Mouse (Mus musculus) fibroblast of lung, adult 2 months (primary cell): Measurements from ENCODE around the gene Khsrp.
A peak's percentile ranks its signal among the peaks of the same experiment; 100 is the strongest.

Source experiments
- DNase-seq: peaks from one replicate; pipeline ENCODE4 v3.0.0-alpha.2; 2011; ENCODE audit warnings: low read depth

The Khsrp gene

DNA sequence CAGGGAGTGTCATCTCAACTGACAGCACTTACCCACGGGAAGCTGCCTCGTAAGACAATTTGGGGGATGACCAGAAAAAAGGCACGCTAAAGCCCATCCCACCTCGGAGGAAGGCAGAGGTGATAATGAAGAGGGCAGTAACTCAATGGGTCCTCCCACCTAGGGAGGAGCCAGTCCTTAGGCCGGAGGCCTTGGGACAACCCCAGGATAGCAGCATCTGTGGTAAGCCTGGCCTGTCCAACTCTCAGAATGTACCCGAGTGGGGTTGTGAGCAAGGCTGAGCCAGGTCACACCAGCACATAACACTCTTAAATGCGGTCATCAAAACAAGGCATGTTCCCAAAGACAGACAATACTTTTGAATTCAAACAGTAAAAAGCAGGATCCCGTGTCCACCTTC is 1.6 kb downstream of the Khsrp start:
- no peak for DNase-seq

DNA sequence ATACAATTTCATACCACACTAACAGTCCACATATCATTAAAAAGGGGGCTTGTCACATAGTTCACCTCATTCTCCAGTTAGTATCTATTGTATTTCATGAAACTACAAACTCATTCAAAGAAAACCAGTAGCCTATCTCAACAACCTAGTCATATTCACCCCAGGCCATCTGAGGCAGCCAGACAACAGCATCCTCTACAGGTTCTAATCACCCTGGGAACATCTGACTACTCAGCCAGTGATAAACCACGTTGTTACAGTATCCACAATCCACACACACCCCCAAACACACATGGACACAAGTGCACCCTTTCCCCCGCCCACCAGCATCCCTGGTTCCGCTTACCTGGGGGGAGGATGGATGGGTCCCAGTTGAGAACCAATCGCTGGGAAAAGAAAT is 3.9 kb downstream of the Khsrp start:
- no peak for DNase-seq

DNA sequence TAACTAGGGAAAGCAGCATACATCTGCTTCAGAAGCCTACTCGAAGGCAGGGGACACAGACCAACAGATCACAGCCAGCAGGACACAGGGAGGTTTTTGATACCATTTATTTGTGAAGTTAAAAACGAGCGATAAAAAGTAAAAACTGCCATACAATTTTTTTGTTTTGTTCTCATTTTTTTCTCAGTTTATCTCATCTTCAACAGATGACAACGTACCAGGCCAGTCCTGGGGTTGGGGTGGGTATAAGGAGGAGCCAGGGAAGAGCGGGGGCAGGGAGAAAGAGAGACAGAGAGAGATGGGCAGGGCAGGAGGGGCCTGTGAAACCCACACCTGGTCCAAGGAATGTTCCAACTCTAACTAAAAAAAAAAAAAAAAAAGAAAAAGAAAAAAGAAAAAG is 10.4 kb downstream of the Khsrp start:
- no peak for DNase-seq

DNA sequence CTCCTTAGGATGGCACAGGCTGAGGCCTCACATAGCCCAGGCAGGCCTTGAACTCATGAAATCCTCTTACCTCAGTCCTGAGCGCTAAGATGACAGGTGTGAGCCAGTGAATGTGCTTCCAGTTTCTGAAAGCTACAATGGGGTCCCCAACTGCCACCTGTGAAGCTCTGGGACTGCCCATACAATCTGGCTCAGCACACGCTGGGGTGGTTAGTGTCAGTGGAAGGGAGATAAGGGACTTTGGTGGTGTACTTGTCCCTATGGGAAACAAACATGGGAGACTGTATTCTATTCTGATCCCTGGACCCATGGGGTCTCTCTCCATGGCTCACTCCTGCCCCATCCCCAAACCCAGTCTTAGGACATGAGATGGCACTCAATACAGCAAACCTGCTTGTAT is 11.6 kb downstream of the Khsrp start:
- no peak for DNase-seq

DNA sequence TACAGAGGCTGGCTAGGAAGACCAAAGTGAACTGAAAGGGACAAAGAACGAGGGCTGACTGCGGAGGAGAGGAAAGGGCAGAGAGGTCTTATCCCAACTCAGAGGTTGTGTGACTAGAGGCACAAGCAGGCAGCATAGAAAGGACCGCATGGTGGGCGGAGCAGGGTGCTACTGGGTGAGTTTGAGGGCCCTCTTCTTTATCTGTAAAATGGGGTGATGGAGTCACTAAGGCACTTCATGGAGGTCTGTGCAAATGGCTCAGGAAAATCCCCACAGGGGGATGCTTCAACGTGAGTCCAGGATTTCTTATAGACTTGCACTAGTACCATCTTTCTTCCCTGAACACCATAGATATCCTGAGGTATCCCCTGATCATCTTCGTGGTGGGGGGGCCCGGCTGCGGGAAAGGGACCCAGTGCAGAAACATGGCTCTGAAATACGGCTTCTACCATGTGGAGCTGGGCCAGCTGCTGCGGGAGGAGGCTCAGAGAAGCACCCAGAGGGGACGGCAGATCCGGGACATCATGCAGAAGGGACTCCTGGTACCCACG is 19.0 kb downstream of the Khsrp start:
- no peak for DNase-seq

DNA sequence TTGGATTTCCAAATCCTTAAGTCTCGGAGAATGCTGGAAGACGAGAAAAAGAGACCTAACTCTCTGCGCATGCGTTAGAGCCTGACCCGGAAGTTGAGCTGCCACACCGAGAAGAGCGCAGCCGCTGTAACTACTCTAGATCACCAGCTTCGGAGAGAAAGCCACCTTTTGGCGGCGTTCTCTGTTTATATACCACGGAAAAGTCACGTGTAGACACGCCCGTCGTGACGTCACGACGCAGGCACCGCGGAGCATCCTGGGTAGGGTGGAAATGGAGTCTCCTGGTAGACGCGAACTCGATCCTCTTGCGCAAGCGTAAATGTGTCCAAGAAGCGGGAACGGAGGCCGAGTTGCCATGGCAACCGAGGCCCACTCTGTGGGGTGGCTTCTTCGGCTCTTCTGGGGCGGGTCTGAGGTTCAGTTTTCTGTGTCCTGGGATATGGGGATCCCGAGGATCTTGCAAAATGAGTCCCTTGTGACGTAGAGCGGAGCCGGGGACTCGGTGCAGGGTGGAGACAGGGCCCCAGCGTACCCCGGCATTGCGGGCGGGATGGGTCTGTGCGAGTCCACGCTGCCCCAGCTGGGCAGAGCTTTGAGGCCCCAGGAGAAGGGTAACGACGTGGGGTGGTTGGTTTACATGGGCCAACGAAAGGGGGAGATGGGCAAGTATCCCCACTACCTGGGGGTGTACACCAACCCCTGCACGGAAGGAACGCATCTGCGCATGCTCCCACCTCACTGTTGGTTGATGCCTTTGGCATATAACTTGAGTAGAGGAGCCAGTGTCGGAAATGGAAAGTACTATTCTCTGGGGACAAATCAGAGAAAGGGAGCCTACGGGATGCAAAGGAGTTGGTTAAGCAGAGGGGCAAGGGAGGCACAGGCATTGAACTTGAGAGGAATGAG is 19.8 kb downstream of the Khsrp start, which contains the start of the genes Gtf2f1 and Gm17949:
Gtf2f1 (minus strand) TSS at position 53 of the 906 bp plus-strand sequence.
Gm17949 (plus strand) TSS at position 234 of the 906 bp plus-strand sequence.
- peak; percentile 99 for DNase-seq

DNA sequence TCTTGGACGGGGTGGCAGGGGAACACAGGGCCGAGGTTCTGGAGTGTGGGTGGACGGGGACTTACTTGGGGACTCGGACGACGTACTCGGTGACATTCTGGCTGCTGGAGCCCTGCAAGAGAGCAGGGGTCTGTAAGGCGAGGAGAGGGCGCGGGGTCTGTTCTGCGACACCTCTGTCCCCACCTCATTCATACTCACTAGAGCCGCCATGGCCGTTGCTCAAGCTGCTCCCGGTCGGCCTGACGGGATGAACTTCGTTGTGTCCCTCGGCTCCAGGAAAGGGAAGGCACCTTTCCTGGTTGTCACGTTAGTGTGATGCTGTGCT is 20.4 kb downstream of the Khsrp start:
- DNase-seq = no peak

DNA sequence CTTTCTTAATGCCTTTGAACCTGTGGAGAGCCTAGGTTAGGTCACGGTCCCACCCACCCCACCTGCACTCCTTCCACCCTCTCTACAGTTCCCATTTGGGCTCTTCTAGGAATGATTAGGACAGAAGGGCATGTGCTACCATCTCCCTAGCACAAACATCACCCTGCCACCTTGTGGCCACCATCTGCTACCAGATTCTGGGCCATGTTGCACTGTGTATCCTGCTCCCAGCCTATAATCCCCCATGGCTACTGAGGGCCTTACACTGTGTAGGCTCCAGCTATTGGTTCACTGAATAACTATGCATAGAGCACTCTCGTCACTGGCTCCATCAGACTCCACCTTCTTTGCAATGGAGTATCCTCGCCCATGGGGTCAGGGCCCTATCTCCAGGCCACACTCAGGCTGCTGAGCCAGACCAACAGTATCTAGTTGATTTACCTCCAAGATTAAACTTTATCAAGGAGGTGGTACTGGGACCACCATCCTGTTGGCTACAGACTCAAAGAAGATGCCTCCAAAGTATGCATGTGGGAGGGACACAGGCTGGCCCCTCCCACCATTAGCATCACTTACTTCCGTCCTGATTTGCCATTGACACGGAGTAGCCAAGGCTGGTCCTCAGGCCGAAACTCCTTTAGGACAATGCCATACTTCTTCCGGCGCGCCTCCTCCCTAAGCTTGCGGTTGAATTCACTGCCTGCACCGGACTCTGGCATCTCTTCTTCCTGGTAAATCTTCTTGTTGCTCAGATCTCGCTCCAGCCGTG is 24.0 kb downstream of the Khsrp start:
- no peak for DNase-seq

DNA sequence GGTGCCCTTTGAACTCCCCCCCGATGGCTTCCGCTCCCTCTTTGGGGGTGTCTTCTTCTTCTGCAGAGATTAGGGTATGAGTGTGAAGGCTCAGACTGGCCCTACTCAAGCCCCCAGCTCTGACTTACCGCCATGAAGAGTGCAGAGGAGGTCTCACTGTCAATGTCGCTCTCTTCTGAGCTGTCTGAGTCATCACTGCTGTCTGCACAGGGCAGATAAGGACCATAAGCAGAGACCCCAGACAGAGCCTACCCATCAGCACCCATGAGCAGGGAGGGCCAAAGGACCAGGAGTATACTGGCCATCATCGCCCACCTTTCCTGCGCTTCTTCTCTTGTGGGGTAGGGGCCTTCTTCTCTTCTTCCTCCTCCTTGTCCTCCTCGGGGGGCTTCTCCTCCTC is 27.3 kb downstream of the Khsrp start:
- no peak for DNase-seq

DNA sequence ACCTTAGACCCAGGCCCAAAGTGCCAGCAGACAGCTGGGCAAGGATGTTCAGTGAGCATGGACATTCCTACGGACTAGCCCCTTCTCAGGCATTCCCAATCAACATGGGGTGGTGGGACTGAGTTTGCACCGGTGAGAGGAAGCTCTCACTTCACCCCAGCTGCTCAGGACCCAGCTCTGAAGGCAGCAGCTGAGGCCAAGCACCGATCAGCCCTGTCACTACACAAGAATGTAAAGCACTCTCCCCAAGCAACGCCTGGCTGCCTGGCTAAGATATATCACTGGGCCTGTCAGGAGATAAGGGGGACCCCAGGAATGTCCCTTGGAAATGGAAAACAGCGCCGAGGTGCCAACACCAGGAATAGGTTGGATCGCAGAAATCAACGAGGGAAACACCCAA is 30.1 kb downstream of the Khsrp start:
- no peak for DNase-seq

DNA sequence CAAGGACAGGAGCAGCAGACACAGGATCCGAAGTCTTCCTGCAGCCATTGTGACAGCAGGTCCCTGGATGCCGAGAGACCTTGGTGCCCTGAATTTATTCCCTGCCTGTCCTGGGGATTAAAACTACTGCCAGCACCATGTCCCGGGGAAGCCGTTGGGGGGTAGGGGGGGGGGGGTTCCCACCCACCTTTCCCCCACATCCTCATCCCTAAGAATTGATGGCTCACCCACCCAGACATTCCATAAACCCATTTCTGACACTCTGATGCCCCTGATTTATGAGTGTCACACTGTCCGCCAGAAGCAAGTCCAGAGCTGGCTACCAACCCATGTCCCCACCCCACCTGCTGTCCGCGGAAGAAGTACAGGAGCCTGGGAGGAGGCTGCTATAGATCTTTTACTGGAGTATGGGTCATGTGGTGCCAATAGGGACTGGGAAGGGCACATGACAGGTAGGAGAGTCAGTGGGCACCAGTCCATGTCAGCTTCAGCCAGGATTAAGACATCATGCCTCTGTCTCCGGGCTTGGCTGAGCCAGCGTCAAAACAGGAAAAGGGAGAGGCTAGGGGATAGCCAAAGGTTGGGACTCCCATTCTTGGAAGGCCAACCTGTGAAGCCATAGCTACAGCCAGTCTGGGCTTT is 31.2 kb downstream of the Khsrp start, which contains the start of gene Pspn:
Pspn (minus strand) TSS at position 51 of the 642 bp plus-strand sequence.
- no peak for DNase-seq

DNA sequence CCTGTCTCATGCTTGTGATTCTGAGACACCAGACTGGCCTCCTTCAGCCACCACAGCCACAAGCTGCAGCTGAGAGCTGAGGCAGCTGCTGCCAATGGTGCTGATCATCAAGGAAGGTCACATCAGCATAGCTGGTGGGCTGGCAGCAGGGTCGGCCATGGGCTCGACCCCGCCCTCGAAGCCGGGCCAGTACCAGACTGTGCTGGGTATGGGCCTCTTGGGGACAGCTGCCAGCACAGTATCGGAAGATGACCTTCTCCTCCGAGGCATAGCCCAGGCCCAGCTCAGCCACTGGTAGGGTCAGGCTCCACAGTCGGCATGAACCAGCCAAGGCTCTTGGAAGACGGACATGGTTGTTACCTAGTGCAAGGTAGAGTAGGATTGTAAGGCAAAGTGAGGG is 31.9 kb downstream of the Khsrp start:
- no peak for DNase-seq

DNA sequence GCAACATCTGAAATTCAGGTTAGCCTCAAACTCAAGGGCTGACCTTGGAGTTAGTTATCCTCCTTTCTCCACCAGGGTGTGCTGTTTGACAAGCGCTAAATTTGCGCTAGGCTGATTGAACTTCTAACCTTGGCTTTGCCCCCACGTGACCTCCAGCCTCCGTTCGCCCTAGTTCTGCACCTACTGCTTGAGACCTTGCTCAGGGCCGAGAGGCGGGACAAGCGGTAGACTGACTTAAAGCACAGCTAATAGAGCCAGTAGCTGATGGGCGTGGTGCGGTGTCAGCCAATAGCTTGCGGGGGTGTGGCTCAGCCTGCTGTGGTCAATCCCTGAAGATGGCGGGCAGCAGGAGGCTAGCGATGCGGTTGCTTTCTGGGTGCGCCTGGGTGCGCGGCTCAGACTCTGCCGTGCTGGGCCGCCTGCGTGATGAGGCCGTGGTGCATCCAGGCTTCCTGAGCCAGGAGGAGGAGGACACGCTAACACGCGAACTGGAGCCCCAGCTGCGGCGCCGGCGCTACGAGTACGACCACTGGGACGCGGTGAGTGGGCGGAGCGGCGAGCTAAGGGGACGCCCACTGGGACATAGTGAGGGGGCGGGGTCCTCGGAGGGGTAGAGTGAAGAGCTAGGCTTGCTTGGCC is 34.2 kb downstream of the Khsrp start, which contains the start of gene Alkbh7:
Alkbh7 (plus strand) TSS at position 311 of the 639 bp plus-strand sequence.
- peak; percentile 99 for DNase-seq

DNA sequence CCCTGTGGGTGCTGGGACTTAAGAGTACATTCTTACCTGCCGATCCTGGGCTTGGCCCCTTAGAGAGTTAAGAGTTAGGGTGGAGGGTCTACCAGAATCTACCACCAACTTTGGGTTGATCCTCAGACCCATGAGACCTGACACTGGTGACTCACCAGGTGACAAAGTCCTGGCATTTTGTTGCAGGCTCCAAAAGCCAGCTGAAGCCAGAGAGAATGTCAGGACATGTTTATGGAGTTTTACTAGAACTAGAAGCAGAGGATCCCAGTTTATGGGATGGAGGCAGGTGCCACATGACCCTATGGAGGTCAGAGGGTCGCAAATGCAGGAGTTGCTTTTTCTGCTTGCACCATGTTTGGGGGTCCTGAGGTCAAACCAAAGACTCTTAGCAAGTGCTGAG is 34.8 kb downstream of the Khsrp start:
- no peak for DNase-seq

DNA sequence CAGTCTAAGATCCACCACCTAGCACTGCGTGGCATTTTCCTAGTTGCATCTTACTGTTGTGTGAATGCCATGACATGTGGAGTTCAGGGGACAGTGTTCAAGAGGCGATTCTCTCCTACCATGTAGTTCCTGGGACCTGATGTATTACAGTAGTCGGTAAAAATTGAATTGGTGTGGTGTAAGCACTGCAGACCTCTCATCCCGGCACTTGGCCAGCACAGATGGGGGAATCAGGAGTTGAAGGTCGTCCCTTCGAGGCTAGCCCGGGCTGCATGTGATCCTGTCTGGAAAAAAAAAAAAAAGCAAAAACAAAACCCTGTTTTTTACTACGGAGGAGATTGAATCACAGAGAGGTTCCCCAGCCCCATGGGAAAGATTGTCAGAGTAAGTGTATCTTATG is 36.3 kb downstream of the Khsrp start:
- DNase-seq = no peak

DNA sequence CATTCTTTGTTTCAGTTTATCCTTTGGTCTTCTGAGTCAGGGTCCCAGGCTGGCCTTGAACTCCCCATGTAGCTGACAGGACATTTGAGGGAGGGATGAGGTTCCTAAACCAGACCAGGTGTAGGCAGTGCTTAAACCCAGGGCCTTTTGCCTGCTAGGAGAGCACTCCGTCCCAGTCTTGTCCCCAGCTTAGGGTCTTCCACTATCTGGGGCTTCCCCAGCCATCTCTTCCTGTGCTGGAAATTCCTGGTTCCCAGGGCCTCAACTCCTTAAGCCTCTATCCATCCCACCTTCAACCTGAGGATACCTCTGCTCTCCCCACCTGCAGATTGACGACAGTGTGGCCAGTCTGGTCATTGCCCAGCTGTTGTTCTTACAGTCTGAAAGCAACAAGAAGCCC is 40.4 kb downstream of the Khsrp start:
- DNase-seq = no peak

DNA sequence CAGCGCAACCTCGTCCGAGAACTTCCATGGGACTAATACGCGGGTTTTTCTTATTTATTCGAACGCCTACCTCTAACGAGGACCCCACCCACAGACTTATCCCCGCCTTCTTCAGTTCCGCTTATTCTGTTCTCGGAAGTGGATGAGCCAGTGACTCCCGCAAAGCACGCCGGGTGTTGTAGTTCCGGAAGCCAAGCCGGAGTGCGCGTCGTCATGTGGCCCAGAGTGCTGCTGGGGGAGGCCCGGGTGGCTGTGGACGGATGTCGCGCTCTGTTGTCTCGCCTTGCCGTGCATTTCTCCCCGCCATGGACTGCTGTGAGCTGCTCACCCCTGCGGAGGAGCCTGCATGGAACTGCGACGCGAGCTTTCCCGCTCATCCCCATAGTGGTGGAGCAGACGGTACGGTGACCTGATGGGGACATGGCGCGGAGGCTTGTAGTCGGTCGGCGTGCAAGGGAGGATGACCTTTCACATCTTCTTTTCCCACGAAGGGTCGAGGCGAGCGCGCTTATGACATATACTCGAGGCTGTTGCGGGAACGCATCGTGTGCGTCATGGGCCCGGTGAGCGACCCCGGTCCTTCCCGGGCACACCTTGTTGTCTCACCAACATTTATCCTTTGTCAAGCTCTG is 41.1 kb downstream of the Khsrp start, which contains the start of gene Clpp:
Clpp (plus strand) TSS at position 191 of the 632 bp plus-strand sequence.
- DNase-seq = peak; percentile 92

DNA sequence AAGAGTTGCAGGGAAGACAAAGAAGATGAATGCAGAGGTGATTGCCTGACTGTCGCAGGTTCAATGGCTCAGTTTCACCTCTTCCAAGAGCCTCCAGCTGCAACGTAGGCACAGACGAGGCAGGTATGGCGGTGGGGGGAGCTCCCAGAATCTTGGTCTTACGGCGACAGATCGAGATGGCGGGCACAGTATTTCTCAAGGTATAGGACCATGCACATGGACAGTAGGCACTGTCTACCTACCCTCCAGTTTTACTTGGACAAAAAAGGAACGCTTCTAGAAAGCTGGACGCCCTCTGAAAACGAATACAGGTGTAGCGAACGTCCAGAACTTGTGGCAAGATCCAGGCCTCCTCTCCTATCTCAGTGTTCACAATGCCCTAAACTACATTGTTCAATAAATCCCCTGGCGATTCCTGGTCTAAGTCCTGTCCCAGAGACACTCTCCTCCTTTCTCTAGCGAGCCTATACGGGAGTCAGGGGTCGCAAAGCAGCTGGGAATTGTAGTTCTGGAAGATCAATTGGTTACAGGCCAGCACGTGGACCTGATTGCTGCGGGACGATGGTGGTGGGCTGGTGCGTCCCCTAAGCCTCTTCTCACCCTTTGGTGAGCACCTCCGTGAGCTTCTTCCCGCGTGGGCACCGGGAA is 41.7 kb downstream of the Khsrp start:
- DNase-seq = no peak

DNA sequence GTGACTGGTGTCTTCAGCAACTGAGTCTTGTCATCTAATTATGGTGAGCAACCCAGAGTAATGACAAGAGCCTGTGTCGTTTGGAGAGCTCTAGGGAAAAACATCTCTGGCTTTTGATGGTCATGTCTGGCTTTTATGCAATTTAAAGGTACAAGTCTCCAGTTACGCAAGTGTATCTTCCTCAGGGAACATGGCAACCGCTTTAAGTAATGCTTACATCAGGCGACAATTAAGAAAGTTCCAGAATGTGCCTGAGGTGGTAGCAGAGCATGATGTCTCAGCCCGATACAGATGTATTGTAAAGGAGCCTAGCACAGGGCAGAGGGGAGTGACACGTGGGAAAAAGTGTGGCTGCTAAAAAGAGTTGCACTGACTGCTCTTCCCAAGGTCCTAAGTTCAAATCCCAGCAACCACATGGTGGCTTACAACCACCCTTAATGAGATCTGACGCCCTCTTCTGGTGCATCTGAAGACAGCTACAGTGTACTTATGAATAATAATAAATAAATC is 42.3 kb downstream of the Khsrp start:
- no peak for DNase-seq

DNA sequence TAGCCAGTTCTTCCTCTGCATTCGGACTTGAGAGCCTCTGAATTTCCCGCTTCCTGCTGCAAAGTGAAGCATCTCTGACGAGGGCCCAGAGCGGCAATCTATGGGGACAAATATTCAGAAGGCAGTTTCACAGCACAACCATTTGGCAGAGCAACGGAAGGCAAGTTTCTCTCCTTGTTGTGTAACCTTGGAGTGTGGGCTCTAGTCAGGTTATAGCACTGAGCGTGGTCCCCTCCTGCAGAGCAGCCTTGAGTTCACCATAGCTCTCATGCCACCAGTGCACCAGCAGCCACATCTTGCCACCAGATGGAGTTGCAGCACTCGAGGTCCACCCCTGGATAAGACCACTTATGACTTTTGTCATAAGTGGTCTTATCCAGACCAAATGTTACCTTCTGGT is 42.9 kb downstream of the Khsrp start:
- no peak for DNase-seq
